Mouse (Mus musculus): ENCODE data around the gene Rragd. TPM values are rescaled to one million over a fixed set of nuclear protein-coding genes. Genes with fewer than 3 reads are reported as not detected.
A peak's percentile ranks its signal among the peaks of the same experiment; 100 is the strongest.

Gene Rragd
- polyA plus RNA-seq, 1 experiment from 2014 or later: 22.7 TPM

GRCm38 (mm10) chr4:33024420-33024819, 41.6 kb downstream of the Rragd start:
- no peak overlapping the region for H3K9ac ChIP-seq
- H3K9me3 ChIP-seq (replicated peaks): no peaks in the 10 kb centered on the region
- no peak overlapping the region for H3K27ac ChIP-seq
- H3K4me3 ChIP-seq: no peak overlapping the region
- no peak for ATAC-seq
- peaks cover 17% of the 10 kb centered on the region for H3K36me3 ChIP-seq (ENCODE audit: poor library complexity, severe bottlenecking)
- 88% methylated on average over 8 of the region's 8 CpGs for WGBS
- H3K4me2 ChIP-seq: no peak overlapping the region
- peaks cover 3% of the 10 kb centered on the region; the same call in 1 of the 2 replicates for H3K4me1 ChIP-seq
- no peaks in the 10 kb centered on the region for H3K27me3 ChIP-seq

GRCm38 (mm10) chr4:33029104-33029503, 46.3 kb downstream of the Rragd start:
- ATAC-seq: no peak
- H3K36me3 ChIP-seq (ENCODE audit: poor library complexity, severe bottlenecking): peaks cover 4% of the 10 kb centered on the region; the same call in 1 of the 2 replicates
- H3K4me1 ChIP-seq: peaks cover 31% of the 10 kb centered on the region
- WGBS: 87% methylated on average over 7 of the region's 7 CpGs
- H3K27ac ChIP-seq: no peak overlapping the region
- no peaks in the 10 kb centered on the region for H3K27me3 ChIP-seq
- no peaks in the 10 kb centered on the region for H3K9me3 ChIP-seq (replicated peaks)
- H3K9ac ChIP-seq: no peak overlapping the region
- no peak overlapping the region for H3K4me2 ChIP-seq
- H3K4me3 ChIP-seq: no peak overlapping the region

GRCm38 (mm10) chr4:33030264-33031194, 47.7 kb downstream of the Rragd start:
- H3K36me3 ChIP-seq (ENCODE audit: poor library complexity, severe bottlenecking): peaks cover 7% of the 10 kb centered on the region
- peak overlapping the region; percentile 97 for H3K9ac ChIP-seq
- peaks cover 1% of the 10 kb centered on the region; the same call in 1 of the 2 replicates for H3K9me3 ChIP-seq (replicated peaks)
- H3K4me3 ChIP-seq: peak overlapping the region; percentile 87
- peak overlapping the region; percentile 97 for H3K27ac ChIP-seq
- no peaks in the 10 kb centered on the region for H3K27me3 ChIP-seq
- H3K4me2 ChIP-seq: peak overlapping the region; percentile 64
- H3K4me1 ChIP-seq: peaks cover 34% of the 10 kb centered on the region
- 1% methylated on average over 54 of the region's 55 CpGs for WGBS
- ATAC-seq: peak; percentile 82

GRCm38 (mm10) chr4:33031195-33031960, 48.5 kb downstream of the Rragd start, which contains the start of gene Ube2j1:
Gene Ube2j1, plus strand, starts transcription at chr4:33031416.
- peak within 1 kb of the TSS; percentile 97 for H3K9ac ChIP-seq
- peaks cover 4% of the 10 kb centered on the region; the same call in 1 of the 2 replicates for H3K9me3 ChIP-seq (replicated peaks)
- under 1% methylated on average over 89 of the region's 123 CpGs for WGBS
- H3K4me3 ChIP-seq: peak within 1 kb of the TSS; percentile 87
- peaks cover 14% of the 10 kb centered on the region for H3K36me3 ChIP-seq (ENCODE audit: poor library complexity, severe bottlenecking)
- peaks cover 34% of the 10 kb centered on the region for H3K4me1 ChIP-seq
- H3K27me3 ChIP-seq: no peaks in the 10 kb centered on the region
- peak within 1 kb of the TSS; percentile 64 for H3K4me2 ChIP-seq
- peak; percentile 97 for ATAC-seq
- H3K27ac ChIP-seq: peak within 1 kb of the TSS; percentile 97

GRCm38 (mm10) chr4:33032045-33032444, 49.2 kb downstream of the Rragd start:
- Histone ChIP-seq H3K9me3 (replicated peaks) (peaks cover 4% of the 10 kb centered on the region; the same call in 1 of the 2 replicates), H3K9ac (peak overlapping the region; percentile 97), H3K4me3 (peak overlapping the region; percentile 87), H3K4me2 (peak overlapping the region; percentile 64), H3K27me3 (no peaks in the 10 kb centered on the region), H3K27ac (no peak overlapping the region), H3K4me1 (peaks cover 34% of the 10 kb centered on the region), H3K36me3 (ENCODE audit: poor library complexity, severe bottlenecking) (peaks cover 20% of the 10 kb centered on the region)
- WGBS: under 1% methylated on average over 4 of the region's 4 CpGs
- no peak for ATAC-seq

GRCm38 (mm10) chr4:33033515-33033914, 50.7 kb downstream of the Rragd start:
- Histone ChIP-seq H3K4me2 (0 out of 2 replicates have a peak overlapping the region, but pooled peaks have one; percentile 64), H3K36me3 (ENCODE audit: poor library complexity, severe bottlenecking) (peaks cover 26% of the 10 kb centered on the region), H3K4me3 (no peak overlapping the region), H3K27ac (no peak overlapping the region), H3K4me1 (peaks cover 34% of the 10 kb centered on the region), H3K27me3 (no peaks in the 10 kb centered on the region), H3K9me3 (replicated peaks) (peaks cover 4% of the 10 kb centered on the region; the same call in 1 of the 2 replicates), H3K9ac (no peak overlapping the region)
- WGBS: 87% methylated on average over 6 of the region's 6 CpGs
- no peak for ATAC-seq

- Histone ChIP-seq H3K27me3 (no peaks in the 10 kb centered on the region), H3K36me3 (ENCODE audit: poor library complexity, severe bottlenecking) (peaks cover 79% of the 10 kb centered on the region), H3K4me3 (no peak overlapping the region), H3K27ac (no peak overlapping the region), H3K9me3 (replicated peaks) (peaks cover 4% of the 10 kb centered on the region; the same call in 1 of the 2 replicates), H3K4me2 (no peak overlapping the region), H3K9ac (no peak overlapping the region), H3K4me1 (no peaks in the 10 kb centered on the region)
- no peak for ATAC-seq
- 88% methylated on average over 4 of the region's 4 CpGs for WGBS
Measured at GRCm38 (mm10) chr4:33039826-33040225, 57.0 kb downstream of the Rragd start.

GRCm38 (mm10) chr4:33049601-33050000, 66.8 kb downstream of the Rragd start:
- no peak overlapping the region for H3K27ac ChIP-seq
- peaks cover 84% of the 10 kb centered on the region for H3K36me3 ChIP-seq (ENCODE audit: poor library complexity, severe bottlenecking)

GRCm38 (mm10) chr4:33052055-33052454, 69.2 kb downstream of the Rragd start:
- Histone ChIP-seq H3K36me3 (ENCODE audit: poor library complexity, severe bottlenecking) (peaks cover 62% of the 10 kb centered on the region), H3K9ac (no peak overlapping the region), H3K4me1 (no peaks in the 10 kb centered on the region), H3K4me2 (no peak overlapping the region), H3K9me3 (replicated peaks) (no peaks in the 10 kb centered on the region), H3K27me3 (no peaks in the 10 kb centered on the region), H3K4me3 (no peak overlapping the region), H3K27ac (no peak overlapping the region)
- no peak for ATAC-seq
- WGBS: 90% methylated on average over 3 of the region's 3 CpGs

More at GRCm38 (mm10) chr4:33049601-33050000, 66.8 kb downstream of the Rragd start:
- Histone ChIP-seq H3K9ac (no peak overlapping the region), H3K4me2 (no peak overlapping the region), H3K9me3 (replicated peaks) (no peaks in the 10 kb centered on the region), H3K4me1 (no peaks in the 10 kb centered on the region), H3K27me3 (no peaks in the 10 kb centered on the region), H3K4me3 (no peak overlapping the region)
- no peak for ATAC-seq
- WGBS: over 99% methylated on average over 11 of the region's 11 CpGs

- Histone ChIP-seq H3K27me3 (no peaks in the 10 kb centered on the region), H3K4me3 (no peak overlapping the region), H3K36me3 (ENCODE audit: poor library complexity, severe bottlenecking) (peaks cover 56% of the 10 kb centered on the region), H3K9ac (no peak overlapping the region), H3K4me2 (no peak overlapping the region), H3K27ac (no peak overlapping the region), H3K4me1 (no peaks in the 10 kb centered on the region), H3K9me3 (replicated peaks) (no peaks in the 10 kb centered on the region)
- ATAC-seq: peak; percentile 33; the same call in 1 of the 2 replicates
- WGBS: 84% methylated on average over 5 of the region's 5 CpGs
Measured at GRCm38 (mm10) chr4:33052650-33053049, 69.8 kb downstream of the Rragd start.

GRCm38 (mm10) chr4:33054426-33054825, 71.6 kb downstream of the Rragd start:
- no peak overlapping the region for H3K27ac ChIP-seq
- no peak overlapping the region for H3K4me3 ChIP-seq
- no peak overlapping the region for H3K4me2 ChIP-seq
- H3K27me3 ChIP-seq: no peaks in the 10 kb centered on the region
- peaks cover 40% of the 10 kb centered on the region for H3K36me3 ChIP-seq (ENCODE audit: poor library complexity, severe bottlenecking)
- no peaks in the 10 kb centered on the region for H3K4me1 ChIP-seq
- H3K9ac ChIP-seq: no peak overlapping the region
- no peaks in the 10 kb centered on the region for H3K9me3 ChIP-seq (replicated peaks)
- no peak for ATAC-seq

GRCm38 (mm10) chr4:33056317-33056716, 73.5 kb downstream of the Rragd start:
- Histone ChIP-seq H3K27me3 (no peaks in the 10 kb centered on the region), H3K9me3 (replicated peaks) (no peaks in the 10 kb centered on the region), H3K27ac (no peak overlapping the region), H3K4me1 (no peaks in the 10 kb centered on the region), H3K9ac (no peak overlapping the region), H3K36me3 (ENCODE audit: poor library complexity, severe bottlenecking) (peaks cover 24% of the 10 kb centered on the region), H3K4me3 (no peak overlapping the region), H3K4me2 (no peak overlapping the region)
- WGBS: 85% methylated on average over 1 of the region's 1 CpGs
- ATAC-seq: no peak

All from forebrain, embryonic 13.5 days (tissue).